Mouse (Mus musculus) stomach, embryonic 16.5 days (tissue): ENCODE measurements at regions not wholly inside any gene's neighbourhood (a gene's known extent, or its start where the extent isn't known, plus 50 kb on each side); places are given as distances from the start of the nearest gene placed in this dataset.

ENCODE experiments used
- ATAC-seq: fragments of 200-750 bp; cut with Nextera tagmentation; 2 replicates; pipeline ENCODE4 v1.8.0; 2017; ENCODE audit warnings: moderate number of reproducible peaks, moderate TSS enrichment; ENCODE audit not compliant: insufficient read depth, low FRiP score
- H3K27ac ChIP-seq: fragments of 300-500 bp; sonication (generic); 2 replicates; pipeline ENCODE4 v1.5.1; 2014; ENCODE audit warnings: low read length
- H3K27me3 ChIP-seq: fragments of 300-500 bp; sonication (generic); 2 replicates; pipeline ENCODE4 v1.6.1; 2014; ENCODE audit warnings: low read length, control low read depth, mixed read lengths; ENCODE audit not compliant: control insufficient read depth, insufficient read depth
- H3K36me3 ChIP-seq: fragments of 300-500 bp; sonication (generic); 2 replicates; pipeline ENCODE4 v1.6.1; 2014; ENCODE audit warnings: low read length; ENCODE audit not compliant: control insufficient read depth, insufficient read depth
- H3K4me1 ChIP-seq: fragments of 300-500 bp; sonication (generic); 2 replicates; pipeline ENCODE4 v1.6.1; 2014; ENCODE audit warnings: low read length, control low read depth, mixed read lengths; ENCODE audit not compliant: control insufficient read depth, insufficient read depth
- H3K4me2 ChIP-seq: fragments of 300-500 bp; sonication (generic); 2 replicates; pipeline ENCODE4 v1.6.1; 2014; ENCODE audit warnings: low read depth, low read length, mixed read lengths
- H3K4me3 ChIP-seq: fragments of 300-500 bp; sonication (generic); replicated peaks from 2 replicates; pipeline ENCODE4 v1.5.1; 2014; ENCODE audit warnings: mild to moderate bottlenecking, low read length
- H3K9ac ChIP-seq: fragments of 300-500 bp; sonication (generic); 2 replicates; pipeline ENCODE4 v1.6.1; 2014; ENCODE audit warnings: low read length
- H3K9me3 ChIP-seq: fragments of 300-500 bp; sonication (generic); replicated peaks from 2 replicates; pipeline ENCODE4 v1.6.1; 2016; ENCODE audit warnings: low read length, control low read depth; ENCODE audit not compliant: control insufficient read depth
- WGBS: fragments of 180-500 bp; shearing (Covaris S2); extraction: QIAGEN DNeasy Blood & Tissue Kit; methylation state at CpG from one replicate; pipeline ENCODE4 v1.1.7; 2014; 5-methylcytosine and 5-hydroxymethylcytosine counted together

DNA sequence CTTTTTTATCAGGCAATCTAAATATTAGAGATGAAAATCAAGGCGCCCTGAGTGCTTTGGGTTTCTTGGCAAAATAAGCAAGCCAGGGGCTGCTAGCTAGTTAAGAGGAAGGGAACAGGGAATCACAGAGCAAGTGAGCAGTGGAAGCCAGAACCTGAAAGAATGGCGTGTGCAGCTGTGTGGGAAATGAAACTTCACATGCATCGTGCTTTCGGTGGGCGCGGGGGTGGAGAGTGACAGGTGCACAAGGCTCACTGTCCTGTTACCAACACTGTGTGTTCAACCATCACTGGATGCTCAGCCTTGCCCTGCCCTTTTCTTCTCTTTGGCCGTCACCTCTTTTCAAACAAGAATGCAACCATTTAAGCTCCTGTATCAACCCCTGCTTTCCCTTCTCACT lies 501.2 kb upstream of the Tbx3 start:
- Histone ChIP-seq H3K4me1 (no peaks in the 10 kb centered on the region), H3K27me3 (no peaks in the 10 kb centered on the region), H3K4me2 (no peak overlapping the region), H3K27ac (no peak overlapping the region), H3K4me3 (no peak overlapping the region), H3K36me3 (no peaks in the 10 kb centered on the region), H3K9ac (no peak overlapping the region), H3K9me3 (no peaks in the 10 kb centered on the region)
- WGBS: 94% methylated on average over 7 of the region's 7 CpGs
- ATAC-seq: no peak

DNA sequence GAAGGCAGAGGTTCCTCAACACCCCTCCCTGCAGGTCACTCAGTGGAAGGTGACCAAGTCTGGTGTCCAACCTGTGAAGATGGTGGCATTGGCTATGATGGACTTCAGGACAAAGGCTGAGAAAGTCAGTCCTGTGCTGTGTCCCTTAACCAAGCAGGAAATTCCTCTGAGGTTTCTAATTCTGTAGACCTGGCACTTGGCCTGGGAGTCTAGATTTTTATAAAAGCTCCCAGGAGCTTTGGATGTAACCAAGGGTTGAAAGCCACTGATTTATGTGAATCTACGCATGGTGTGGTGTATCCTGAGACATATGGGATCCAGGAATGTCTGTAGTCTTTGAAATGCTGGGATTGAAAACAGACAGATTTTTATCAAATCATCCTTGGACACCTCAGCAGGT lies 498.8 kb upstream of the Tbx3 start:
- no peak overlapping the region for H3K4me3 ChIP-seq
- no peaks in the 10 kb centered on the region for H3K4me1 ChIP-seq
- H3K4me2 ChIP-seq: no peak overlapping the region
- H3K27ac ChIP-seq: no peak overlapping the region
- H3K36me3 ChIP-seq: no peaks in the 10 kb centered on the region
- no peak for ATAC-seq
- H3K9me3 ChIP-seq: no peaks in the 10 kb centered on the region
- no peaks in the 10 kb centered on the region for H3K27me3 ChIP-seq
- no peak overlapping the region for H3K9ac ChIP-seq
- 79% methylated on average over 1 of the region's 1 CpGs for WGBS

DNA sequence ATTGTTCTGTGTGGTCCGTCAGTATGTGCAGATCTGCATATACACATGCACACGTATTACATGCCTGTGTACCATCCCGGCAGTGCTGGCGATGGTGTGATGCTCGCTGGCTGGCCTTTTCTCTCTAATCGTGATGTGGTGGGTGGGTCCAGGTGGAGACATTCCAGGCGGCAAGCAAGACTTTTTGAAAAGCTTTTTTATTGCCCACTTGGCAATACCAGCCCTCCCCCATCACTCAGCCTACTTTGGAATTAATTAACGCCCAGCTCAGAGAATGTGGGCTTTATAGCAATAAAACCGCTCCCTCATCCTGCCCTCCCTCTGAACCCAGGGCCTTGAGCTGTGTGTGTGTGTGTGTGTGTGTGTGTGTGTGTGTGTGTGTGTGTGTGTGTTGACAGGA lies 491.7 kb upstream of the Tbx3 start:
- H3K4me3 ChIP-seq: no peak overlapping the region
- no peaks in the 10 kb centered on the region for H3K4me1 ChIP-seq
- H3K9ac ChIP-seq: no peak overlapping the region
- H3K4me2 ChIP-seq: no peak overlapping the region
- H3K27me3 ChIP-seq: no peaks in the 10 kb centered on the region
- H3K36me3 ChIP-seq: no peaks in the 10 kb centered on the region
- H3K27ac ChIP-seq: no peak overlapping the region
- no peak for ATAC-seq
- no peaks in the 10 kb centered on the region for H3K9me3 ChIP-seq
- 41% methylated on average over 9 of the region's 9 CpGs for WGBS

DNA sequence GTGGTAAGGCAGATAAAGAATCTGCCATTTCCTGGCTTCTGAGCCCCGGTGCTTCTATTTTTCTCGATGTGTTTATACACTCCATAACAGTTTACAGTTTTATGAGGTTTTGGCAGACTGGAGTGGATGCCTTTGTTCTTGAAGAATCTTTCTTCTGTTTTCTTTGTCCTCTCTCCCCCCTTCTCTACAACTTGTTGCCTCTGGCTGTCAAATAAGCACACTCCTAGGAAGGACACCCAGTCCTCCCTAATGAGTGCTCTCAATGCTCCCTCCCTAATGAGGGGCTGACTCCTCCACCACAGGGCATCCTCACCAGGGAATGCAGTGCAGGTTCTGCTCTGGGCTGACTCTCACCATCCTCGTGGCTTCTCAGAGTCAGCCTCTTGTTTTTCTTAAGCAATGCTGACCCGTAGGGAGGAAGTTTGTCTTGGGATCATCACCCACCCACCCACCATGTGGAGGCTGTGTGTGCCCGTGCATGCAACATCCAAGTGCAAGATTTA lies 486.9 kb upstream of the Tbx3 start:
- 44% methylated on average over 5 of the region's 5 CpGs for WGBS
- Histone ChIP-seq H3K27ac (no peak overlapping the region), H3K4me3 (no peak overlapping the region), H3K9ac (no peak overlapping the region), H3K4me2 (no peak overlapping the region), H3K4me1 (no peaks in the 10 kb centered on the region), H3K36me3 (no peaks in the 10 kb centered on the region), H3K27me3 (no peaks in the 10 kb centered on the region), H3K9me3 (no peaks in the 10 kb centered on the region)
- ATAC-seq: no peak

DNA sequence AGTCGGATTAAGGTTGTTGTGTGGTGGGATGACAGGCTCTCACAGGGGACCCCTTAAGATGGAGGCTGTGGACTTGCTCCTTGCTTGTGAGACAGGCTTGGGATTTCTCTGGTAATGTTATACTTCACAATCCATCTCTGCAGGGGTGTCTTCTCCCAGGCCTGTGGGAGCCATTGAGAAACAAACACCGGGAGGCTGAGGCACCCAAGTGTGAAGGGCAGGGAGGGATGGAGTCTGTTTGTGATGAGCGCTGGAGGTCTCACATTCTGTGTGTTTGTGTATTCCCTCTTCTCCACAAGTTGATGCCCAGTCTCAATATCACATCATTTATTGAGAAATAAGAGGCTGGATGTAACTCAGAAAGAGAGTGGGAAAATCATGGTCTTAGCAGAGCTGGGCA lies 483.9 kb upstream of the Tbx3 start:
- 69% methylated on average over 3 of the region's 3 CpGs for WGBS
- Histone ChIP-seq H3K4me3 (no peak overlapping the region), H3K9me3 (no peaks in the 10 kb centered on the region), H3K9ac (no peak overlapping the region), H3K36me3 (no peaks in the 10 kb centered on the region), H3K4me2 (no peak overlapping the region), H3K4me1 (no peaks in the 10 kb centered on the region), H3K27me3 (no peaks in the 10 kb centered on the region), H3K27ac (no peak overlapping the region)
- no peak for ATAC-seq

DNA sequence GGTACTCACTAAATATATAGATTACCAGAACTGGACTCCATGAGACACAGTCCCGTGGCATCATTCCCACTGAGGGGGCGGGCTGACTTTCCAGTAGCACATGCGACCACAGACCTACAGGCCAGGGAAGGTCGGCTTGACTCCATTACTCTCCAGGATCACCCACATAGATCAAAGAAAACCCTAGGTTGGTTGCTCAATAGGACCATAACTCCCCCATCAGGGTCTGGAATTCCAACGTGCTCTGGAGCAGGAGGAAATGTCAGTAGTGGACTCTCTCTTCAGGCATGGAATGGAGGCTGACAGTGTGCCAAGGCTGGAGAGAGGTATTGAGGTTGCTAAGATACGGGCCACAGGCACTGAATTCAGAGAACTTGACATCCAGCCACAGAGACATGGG lies 482.0 kb upstream of the Tbx3 start:
- Histone ChIP-seq H3K9me3 (no peaks in the 10 kb centered on the region), H3K27ac (no peak overlapping the region), H3K4me2 (no peak overlapping the region), H3K36me3 (no peaks in the 10 kb centered on the region), H3K4me1 (no peaks in the 10 kb centered on the region), H3K4me3 (no peak overlapping the region), H3K27me3 (no peaks in the 10 kb centered on the region), H3K9ac (no peak overlapping the region)
- WGBS: 49% methylated on average over 6 of the region's 6 CpGs
- ATAC-seq: no peak

DNA sequence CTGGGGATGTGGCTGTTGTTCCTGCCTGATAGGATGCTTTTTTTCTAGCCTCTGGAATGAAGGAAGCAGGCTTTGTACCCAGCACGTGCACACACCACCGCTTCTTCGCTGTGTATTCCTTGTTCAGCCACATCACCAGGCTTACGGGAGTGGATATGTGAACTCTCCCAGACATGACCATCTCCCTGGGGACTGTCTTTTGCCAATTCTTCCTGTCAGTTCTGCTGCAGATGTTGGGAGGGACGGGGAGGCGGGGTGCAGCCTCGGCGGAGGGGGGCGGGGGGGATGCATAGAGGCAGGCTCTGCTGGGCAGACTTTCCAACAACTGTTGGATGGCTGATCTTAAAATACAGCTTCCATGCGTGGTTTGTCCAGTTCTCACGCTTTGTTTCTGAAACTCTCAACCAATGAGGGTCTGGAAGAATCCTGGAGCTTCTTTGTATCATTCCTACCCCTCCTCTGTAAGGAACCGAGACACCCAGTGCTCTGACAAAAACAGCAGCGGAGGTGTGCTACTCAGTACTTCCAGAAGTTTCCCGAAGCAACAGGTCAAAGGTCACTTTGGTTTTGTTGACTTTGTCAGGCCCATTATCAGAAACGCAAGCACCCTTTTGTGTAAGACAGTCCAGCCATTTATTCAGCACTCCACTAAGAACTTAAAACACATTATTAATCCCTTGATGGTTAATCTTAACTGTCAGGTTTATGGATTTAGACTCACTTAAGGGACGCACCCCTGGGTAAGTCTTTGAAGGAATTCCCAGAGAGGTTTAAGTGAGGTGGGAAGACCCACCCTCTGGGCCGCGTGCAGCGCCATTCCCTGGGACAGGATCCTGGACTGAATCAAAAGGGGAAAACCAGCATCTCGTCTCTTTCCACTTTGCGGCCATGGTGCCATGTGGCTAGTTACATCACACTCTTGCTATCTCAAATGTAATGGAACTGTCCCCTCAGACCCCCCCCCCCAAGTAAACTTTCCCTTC lies 476.5 kb upstream of the Tbx3 start:
- H3K27ac ChIP-seq: no peak overlapping the region
- WGBS: 34% methylated on average over 21 of the region's 21 CpGs

DNA sequence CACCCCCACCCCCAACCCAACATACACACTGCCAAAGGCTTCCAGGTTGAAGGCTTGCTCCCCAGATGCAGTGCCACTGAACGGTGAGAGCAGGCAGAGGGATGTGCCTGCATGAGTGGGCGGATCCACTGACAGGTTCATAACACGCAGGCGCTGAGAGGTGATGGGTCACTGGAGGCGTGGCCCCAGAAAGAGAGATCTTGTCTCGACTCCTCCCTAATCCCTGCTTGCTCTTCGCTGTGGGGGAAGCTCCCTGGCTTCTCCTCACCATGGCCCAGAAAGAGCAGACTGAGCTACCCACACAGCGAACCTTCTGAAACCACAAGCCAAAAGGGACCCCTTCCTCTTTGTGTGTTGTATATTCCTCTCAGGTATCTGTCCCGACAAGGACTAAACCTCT lies 470.6 kb upstream of the Tbx3 start:
- WGBS: 44% methylated on average over 9 of the region's 9 CpGs

More for the DNA sequence above, 476.5 kb upstream of the Tbx3 start:
- H3K4me2 ChIP-seq: no peak overlapping the region
- no peak overlapping the region for H3K4me3 ChIP-seq
- ATAC-seq: peak; percentile 53; the same call in 1 of the 2 replicates
- no peaks in the 10 kb centered on the region for H3K9me3 ChIP-seq
- H3K27me3 ChIP-seq: no peaks in the 10 kb centered on the region
- no peak overlapping the region for H3K9ac ChIP-seq
- no peaks in the 10 kb centered on the region for H3K36me3 ChIP-seq
- peaks cover 9% of the 10 kb centered on the region; the same call in 1 of the 2 replicates for H3K4me1 ChIP-seq

DNA sequence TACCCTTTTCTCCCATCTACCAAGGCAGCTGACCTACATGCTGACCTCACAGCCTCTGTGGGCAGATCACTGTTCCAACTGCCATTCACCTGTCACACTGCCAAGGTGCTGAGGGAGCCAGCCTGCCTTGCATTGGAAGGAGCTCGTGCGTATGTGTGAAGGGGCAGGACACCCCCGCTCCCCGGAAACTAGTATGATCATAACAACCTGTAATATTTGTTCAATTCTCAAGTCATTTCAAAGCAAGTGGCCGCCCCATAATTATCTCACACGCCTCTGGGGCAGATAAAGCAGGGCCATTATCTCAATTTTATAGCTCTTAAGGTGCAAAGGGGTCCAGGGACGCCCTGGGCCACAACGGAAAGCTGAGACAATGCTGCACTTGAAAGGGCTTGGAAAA lies 469.2 kb upstream of the Tbx3 start:
- 59% methylated on average over 8 of the region's 8 CpGs for WGBS
- H3K27ac ChIP-seq: no peak overlapping the region
- no peak overlapping the region for H3K4me3 ChIP-seq
- H3K27me3 ChIP-seq: no peaks in the 10 kb centered on the region
- no peak; the same call in 1 of the 2 replicates for ATAC-seq
- no peaks in the 10 kb centered on the region for H3K4me1 ChIP-seq
- H3K36me3 ChIP-seq: no peaks in the 10 kb centered on the region
- H3K9ac ChIP-seq: no peak overlapping the region
- H3K9me3 ChIP-seq: no peaks in the 10 kb centered on the region
- H3K4me2 ChIP-seq: no peak overlapping the region

More for the DNA sequence above, 470.6 kb upstream of the Tbx3 start:
- H3K27me3 ChIP-seq: no peaks in the 10 kb centered on the region
- no peaks in the 10 kb centered on the region for H3K4me1 ChIP-seq
- H3K9me3 ChIP-seq: no peaks in the 10 kb centered on the region
- no peak overlapping the region for H3K4me3 ChIP-seq
- no peak for ATAC-seq
- H3K27ac ChIP-seq: no peak overlapping the region
- no peaks in the 10 kb centered on the region for H3K36me3 ChIP-seq
- no peak overlapping the region for H3K9ac ChIP-seq
- H3K4me2 ChIP-seq: no peak overlapping the region
